Mouse (Mus musculus) ES-E14 (cell line): ENCODE data around the gene Txndc11. TPM values are rescaled to one million over a fixed set of nuclear protein-coding genes. Genes with fewer than 3 reads are reported as not detected.

Experiments used
- DNase-seq: peaks from one replicate; pipeline ENCODE4 v3.0.0-alpha.2; 2013; ENCODE audit warnings: low read depth, low spot score
- H3K27ac ChIP-seq: 2 replicates; pipeline ENCODE4 v1.5.1; 2012; ENCODE audit warnings: low read depth, mild to moderate bottlenecking, low read length, moderate library complexity, mixed read lengths; ENCODE audit not compliant: poor library complexity, insufficient read depth, severe bottlenecking
- H3K36me3 ChIP-seq: 2 replicates; pipeline ENCODE4 v1.6.1; 2012; ENCODE audit warnings: mild to moderate bottlenecking, low read length, moderate library complexity, mixed read lengths; ENCODE audit not compliant: control insufficient read depth, poor library complexity, insufficient read depth, severe bottlenecking
- H3K4me1 ChIP-seq, 2 experiments: fragments of 150-350 bp in 1 of 2; sonication (generic) in 1 of 2; 2 replicates each; pipeline ENCODE4 v1.6.1; 2012; ENCODE audit warnings: low read length in 2 of 2, mild to moderate bottlenecking in 1 of 2, mixed read lengths in 1 of 2; ENCODE audit not compliant: control insufficient read depth in 2 of 2, insufficient read depth in 2 of 2, poor library complexity in 1 of 2
- H3K4me3 ChIP-seq, 2 experiments: fragments of 150-350 bp in 1 of 2; sonication (generic) in 1 of 2; 2 replicates each; pipeline ENCODE4 v1.5.1; 2012; ENCODE audit warnings: low read length in 2 of 2, low read depth in 1 of 2, mild to moderate bottlenecking in 1 of 2, mixed read lengths in 1 of 2; ENCODE audit not compliant: insufficient read depth in 1 of 2, poor library complexity in 1 of 2, severe bottlenecking in 1 of 2
- H3K9ac ChIP-seq: 2 replicates; pipeline ENCODE4 v1.6.1; 2012; ENCODE audit warnings: low read depth, mild to moderate bottlenecking, low read length, mixed read lengths; ENCODE audit not compliant: poor library complexity, insufficient read depth, severe bottlenecking
- H3K9me3 ChIP-seq: fragments of 150-350 bp; sonication (generic); 2 replicates; pipeline ENCODE4 v1.6.1; 2012; ENCODE audit warnings: low read depth, mild to moderate bottlenecking, low read length; ENCODE audit not compliant: control insufficient read depth, insufficient read depth
- CHD2 ChIP-seq: IDR thresholded peaks from 2 replicates; pipeline ENCODE4 v1.6.1; 2014; ENCODE audit warnings: mild to moderate bottlenecking, low read depth, low read length, inconsistent platforms
- HCFC1 ChIP-seq: IDR thresholded peaks from 2 replicates; pipeline ENCODE4 v1.6.1; 2012; ENCODE audit warnings: low read length, inconsistent platforms, borderline replicate concordance; ENCODE audit not compliant: insufficient read depth
- MAFK ChIP-seq: IDR thresholded peaks from 2 replicates; pipeline ENCODE4 v1.6.1; 2014; ENCODE audit warnings: mild to moderate bottlenecking, low read depth, low read length, inconsistent platforms; ENCODE audit not compliant: insufficient read depth
- ZC3H11A ChIP-seq: IDR thresholded peaks from 2 replicates; pipeline ENCODE4 v1.6.1; 2012; ENCODE audit warnings: low read depth, mild to moderate bottlenecking, inconsistent platforms, low read length, borderline replicate concordance
- ZNF384 ChIP-seq: IDR thresholded peaks from 2 replicates; pipeline ENCODE4 v1.6.1; 2012; ENCODE audit warnings: low read depth, low read length, inconsistent platforms
- in situ Hi-C, 2 experiments: fragments of 600-800 bp; cut with MboI; formaldehyde crosslinking; loops; one replicate each; pipeline ENCODE4 v1.15.1; 2025; ENCODE audit warnings: low sequenced_read_pairs in 2 of 2, inconsistent platforms in 1 of 2; ENCODE audit not compliant: unreplicated experiment in 2 of 2
- total RNA-seq: library from RNA; depleted of rRNA; stranded (reverse); fragments of 300-350 nt; gene quantifications from 2 replicates; pipeline ENCODE4 v1.2.3, GENCODE M21; 2012

Txndc11 gene
- total RNA-seq, 1 experiment, result 26.0 TPM

DNA sequence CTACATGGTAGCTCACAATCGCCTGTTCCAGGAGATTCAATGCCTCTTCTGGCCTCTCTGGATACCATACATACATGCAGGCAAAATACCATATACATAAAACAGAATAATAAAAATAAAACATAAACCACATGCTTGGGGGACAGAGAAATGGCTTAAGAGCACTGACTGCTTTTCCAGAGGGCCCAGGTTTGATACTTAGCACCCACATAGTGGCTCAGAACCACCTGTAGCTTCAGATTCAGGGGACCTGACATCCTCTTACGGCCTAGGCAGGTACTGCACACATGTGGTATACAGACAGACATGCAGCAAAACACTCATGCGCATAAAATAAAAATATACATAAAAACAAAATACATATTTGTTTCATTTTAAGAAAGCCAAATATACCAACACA, 48.2 kb downstream of the Txndc11 start:
- H3K9ac ChIP-seq, result no peak overlapping the region
- H3K36me3 ChIP-seq, result peaks cover 17% of the 10 kb centered on the region
- no peaks in the 10 kb centered on the region for H3K9me3 ChIP-seq
- H3K4me1 ChIP-seq, result no peaks in the 10 kb centered on the region
- no peak for TF ChIP-seq HCFC1
- no peak for TF ChIP-seq CHD2
- no peak for TF ChIP-seq ZNF384
- TF ChIP-seq MAFK, result no peak
- no peak for TF ChIP-seq ZC3H11A
- no peak overlapping the region for H3K27ac ChIP-seq
- in situ Hi-C loops, result no loop called here
- no peak overlapping the region for H3K4me3 ChIP-seq
- DNase-seq, result no peak

- H3K4me3 ChIP-seq, result no peak overlapping the region
- DNase-seq, result no peak
- H3K9me3 ChIP-seq, result no peaks in the 10 kb centered on the region
- no peak overlapping the region for H3K27ac ChIP-seq
- no peak overlapping the region for H3K9ac ChIP-seq
- in situ Hi-C loops, result no loop called here
- H3K4me1 ChIP-seq, result no peaks in the 10 kb centered on the region
- peaks cover 13% of the 10 kb centered on the region; the same call in 1 of the 2 replicates for H3K36me3 ChIP-seq
- TF ChIP-seq CHD2 (no peak), MAFK (no peak), ZNF384 (no peak), ZC3H11A (no peak), HCFC1 (no peak)
These were observed 50.3 kb downstream of the Txndc11 start for GRCm38 (mm10) chr16:11084181-11084580.

DNA sequence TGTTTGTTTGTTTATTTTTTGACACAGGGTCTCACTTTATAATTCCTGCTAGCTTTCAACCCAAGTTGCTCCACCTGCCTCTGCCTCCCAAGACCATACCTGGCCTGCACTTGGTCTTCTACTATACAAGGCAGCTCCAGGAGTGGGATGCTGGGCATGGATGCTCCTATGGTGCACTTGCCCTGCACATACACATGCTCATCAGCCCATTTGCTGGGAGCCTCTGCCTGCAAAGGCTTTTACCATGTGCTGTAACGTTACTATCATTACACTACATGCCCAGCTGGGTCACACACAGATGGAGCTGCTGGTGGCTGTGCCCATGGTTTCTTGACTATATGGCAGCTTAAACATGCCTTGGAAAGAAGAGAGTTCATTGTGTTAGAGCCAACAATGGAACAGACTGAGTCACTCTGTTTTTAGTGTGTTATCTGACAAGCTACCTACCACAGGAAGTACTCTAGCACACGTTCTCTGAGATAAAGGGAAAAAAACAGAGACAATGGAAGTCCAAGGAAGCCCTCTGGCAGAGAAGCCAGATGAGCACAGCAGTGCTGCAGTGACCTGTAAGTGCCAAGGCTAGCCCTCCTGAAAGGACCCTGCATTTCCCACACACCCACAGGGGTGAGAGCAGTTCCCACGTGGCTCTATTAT, 56.1 kb downstream of the Txndc11 start:
- Histone ChIP-seq H3K27ac (no peak overlapping the region), H3K36me3 (peaks cover 16% of the 10 kb centered on the region), H3K4me3 (no peak overlapping the region), H3K9me3 (no peaks in the 10 kb centered on the region), H3K4me1 (peaks cover 0 to 7% of the 10 kb centered on the region in 2 experiments; a peak in 1 of 4 replicates), H3K9ac (no peak overlapping the region)
- TF ChIP-seq HCFC1 (no peak), ZNF384 (no peak), ZC3H11A (no peak), CHD2 (no peak)
- in situ Hi-C loops, result no loop called here
- no peak for DNase-seq

- no peak for TF ChIP-seq ZNF384
- no peak for TF ChIP-seq MAFK
- TF ChIP-seq CHD2, result no peak
- no peak for TF ChIP-seq ZC3H11A
- no peak for TF ChIP-seq HCFC1
- DNase-seq, result no peak
- in situ Hi-C loops, result no loop called here
- no peak overlapping the region for H3K27ac ChIP-seq
- H3K9me3 ChIP-seq, result no peaks in the 10 kb centered on the region
- no peak overlapping the region for H3K9ac ChIP-seq
- peaks cover 0 to 9% of the 10 kb centered on the region in 2 experiments; a peak in 2 of 4 replicates for H3K4me1 ChIP-seq
- H3K36me3 ChIP-seq, result peaks cover 16% of the 10 kb centered on the region
- no peak overlapping the region for H3K4me3 ChIP-seq
These were observed 56.7 kb downstream of the Txndc11 start for GRCm38 (mm10) chr16:11077601-11078201.

GRCm38 (mm10) chr16:11073060-11073459, 61.4 kb downstream of the Txndc11 start:
- Histone ChIP-seq H3K9ac (no peak overlapping the region), H3K9me3 (no peaks in the 10 kb centered on the region), H3K36me3 (peaks cover 5% of the 10 kb centered on the region), H3K4me3 (no peak overlapping the region), H3K4me1 (peaks cover 0 to 12% of the 10 kb centered on the region in 2 experiments; a peak in 2 of 4 replicates), H3K27ac (no peak overlapping the region)
- TF ChIP-seq ZNF384 (no peak), MAFK (no peak), CHD2 (no peak), HCFC1 (no peak)
- in situ Hi-C loops, result no loop called here
- no peak for DNase-seq
